Mouse (Mus musculus): Measurements from ENCODE around the gene Fpr1. TPM values are rescaled to one million over a fixed set of nuclear protein-coding genes. Genes with fewer than 3 reads are reported as not detected.

Gene Fpr1
- polyA plus RNA-seq, 1 experiment = not detected

DNA sequence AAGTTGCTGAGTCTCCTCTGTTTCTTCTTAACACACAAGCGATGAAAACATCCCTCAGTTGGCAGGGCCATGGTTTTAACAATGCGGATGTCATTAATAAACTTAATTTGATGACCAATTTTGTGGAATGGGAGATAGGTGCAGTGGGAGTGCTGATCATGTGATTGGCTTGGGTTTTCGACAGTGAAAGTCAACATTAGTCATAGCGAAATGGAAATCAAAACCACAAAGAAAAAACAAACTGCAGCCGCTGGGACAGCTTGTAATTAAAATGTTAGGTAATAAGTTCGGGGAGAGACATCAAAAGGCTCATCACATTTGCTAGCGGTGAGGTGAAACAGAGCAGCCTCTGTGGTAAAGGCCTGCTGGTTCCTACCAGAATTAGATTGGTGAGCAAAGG, 42.9 kb downstream of the Fpr1 start:
- Histone ChIP-seq H3K27me3 (ENCODE audit: control insufficient read depth) (no peaks in the 10 kb centered on the region), H3K4me1 (ENCODE audit: control insufficient read depth) (peaks cover 18% of the 10 kb centered on the region), H3K9me3 (ENCODE audit: control insufficient read depth, low read length) (no peaks in the 10 kb centered on the region), H3K4me3 (replicated peaks) (no peak overlapping the region), H3K36me3 (ENCODE audit: control insufficient read depth) (no peaks in the 10 kb centered on the region; the same call in 1 of the 2 replicates)
- no peak for TF ChIP-seq TAL1 (IDR thresholded peaks at IDR 0.05; ENCODE audit: low read length)
- no peak for TF ChIP-seq GATA1 (IDR thresholded peaks at IDR 0.05; ENCODE audit: low read length)

DNA sequence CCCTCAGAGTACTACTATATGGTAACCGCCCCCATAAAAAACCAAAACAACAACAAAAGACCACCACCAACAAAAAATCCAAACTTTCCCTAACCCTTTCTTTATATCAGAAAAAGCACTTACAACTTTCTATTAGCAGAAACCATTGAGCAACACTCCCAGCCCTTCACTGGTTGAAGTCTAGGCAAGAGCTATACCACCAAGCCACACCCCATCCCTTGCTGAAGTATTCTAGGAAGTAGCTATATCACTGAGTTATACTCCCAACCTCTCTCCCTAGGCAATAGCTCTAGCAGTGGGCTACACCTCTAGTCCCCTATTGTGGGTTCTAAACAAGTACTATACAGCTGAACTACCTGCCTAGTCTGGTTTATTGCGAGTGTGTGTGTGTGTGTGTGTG, 44.5 kb downstream of the Fpr1 start:
- TF ChIP-seq GATA1 (IDR thresholded peaks at IDR 0.05; ENCODE audit: low read length) = no peak
- TF ChIP-seq TAL1 (IDR thresholded peaks at IDR 0.05; ENCODE audit: low read length) = no peak
- peaks cover 18% of the 10 kb centered on the region for H3K4me1 ChIP-seq (ENCODE audit: control insufficient read depth)
- no peak overlapping the region for H3K4me3 ChIP-seq (replicated peaks)
- no peaks in the 10 kb centered on the region for H3K27me3 ChIP-seq (ENCODE audit: control insufficient read depth)
- H3K36me3 ChIP-seq (ENCODE audit: control insufficient read depth) = no peaks in the 10 kb centered on the region; the same call in 1 of the 2 replicates
- H3K9me3 ChIP-seq (ENCODE audit: control insufficient read depth, low read length) = no peaks in the 10 kb centered on the region

DNA sequence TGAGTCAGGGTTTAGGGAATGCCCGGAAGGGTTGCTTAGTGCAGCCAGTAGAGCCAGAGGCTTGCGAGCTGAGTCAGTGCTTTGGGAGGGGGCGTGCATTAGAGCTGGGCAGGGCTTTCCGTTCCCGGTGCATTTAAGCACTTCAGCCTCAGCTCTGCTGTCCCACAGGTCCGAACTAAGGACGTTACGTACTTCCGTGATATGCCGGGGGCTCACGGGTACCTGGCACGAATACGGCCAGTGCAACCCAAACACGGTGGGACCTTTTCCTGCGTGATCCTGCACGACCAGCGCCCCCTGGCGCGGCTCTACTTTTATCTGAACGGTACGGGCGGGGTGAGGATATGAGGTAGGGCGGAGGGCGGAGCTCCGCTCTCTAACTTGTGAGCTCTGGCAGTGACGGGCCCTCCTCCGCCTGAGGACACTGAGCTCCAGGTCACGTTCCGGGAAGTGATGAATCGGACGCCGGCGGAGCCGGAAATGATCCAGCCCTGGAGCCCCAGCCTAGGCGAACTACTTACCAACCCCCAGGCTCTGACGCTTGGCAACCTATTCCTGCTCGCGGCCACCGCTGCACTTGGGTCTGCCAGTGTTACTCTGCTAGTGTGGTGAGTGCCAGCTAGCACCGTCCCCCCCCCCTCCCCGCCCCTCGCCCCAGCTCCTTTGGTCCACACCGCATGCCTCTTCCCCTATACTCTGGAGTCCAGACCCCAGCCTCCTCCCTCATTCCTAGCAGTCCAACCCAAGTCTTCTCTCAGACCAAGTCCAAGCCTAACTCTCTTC, 45.6 kb downstream of the Fpr1 start:
- Histone ChIP-seq H3K27me3 (ENCODE audit: control insufficient read depth) (no peaks in the 10 kb centered on the region), H3K36me3 (ENCODE audit: control insufficient read depth) (no peaks in the 10 kb centered on the region; the same call in 1 of the 2 replicates), H3K4me3 (replicated peaks) (peak overlapping the region; percentile 69), H3K9me3 (ENCODE audit: control insufficient read depth, low read length) (no peaks in the 10 kb centered on the region), H3K4me1 (ENCODE audit: control insufficient read depth) (peaks cover 18% of the 10 kb centered on the region)
- TF ChIP-seq GATA1 (IDR thresholded peaks at IDR 0.05; ENCODE audit: low read length) = no peak
- no peak for TF ChIP-seq TAL1 (IDR thresholded peaks at IDR 0.05; ENCODE audit: low read length)

DNA sequence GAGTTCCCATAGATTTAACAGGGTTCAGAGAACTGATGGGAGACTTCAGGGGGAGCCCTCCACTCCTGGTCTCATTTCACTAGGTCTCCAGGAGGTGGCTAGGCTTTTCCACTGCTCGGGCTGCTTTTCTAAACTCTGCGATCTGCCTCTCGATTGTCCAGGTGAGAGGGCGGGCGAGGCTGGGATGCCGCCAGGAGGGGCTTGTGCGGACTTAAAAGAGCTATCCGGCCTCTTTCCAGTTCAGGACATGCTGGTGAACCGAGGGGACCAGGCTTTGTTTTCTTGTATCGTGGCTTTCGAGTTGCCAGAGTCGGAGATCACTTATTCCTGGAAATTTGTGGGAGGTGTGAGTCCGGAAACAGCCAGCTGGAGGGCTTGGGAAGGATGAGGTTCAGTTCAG, 46.3 kb downstream of the Fpr1 start:
- TF ChIP-seq GATA1 (IDR thresholded peaks at IDR 0.05; ENCODE audit: low read length) (no peak), TAL1 (IDR thresholded peaks at IDR 0.05; ENCODE audit: low read length) (no peak)
- peak overlapping the region; percentile 69 for H3K4me3 ChIP-seq (replicated peaks)
- H3K9me3 ChIP-seq (ENCODE audit: control insufficient read depth, low read length) = no peaks in the 10 kb centered on the region

DNA sequence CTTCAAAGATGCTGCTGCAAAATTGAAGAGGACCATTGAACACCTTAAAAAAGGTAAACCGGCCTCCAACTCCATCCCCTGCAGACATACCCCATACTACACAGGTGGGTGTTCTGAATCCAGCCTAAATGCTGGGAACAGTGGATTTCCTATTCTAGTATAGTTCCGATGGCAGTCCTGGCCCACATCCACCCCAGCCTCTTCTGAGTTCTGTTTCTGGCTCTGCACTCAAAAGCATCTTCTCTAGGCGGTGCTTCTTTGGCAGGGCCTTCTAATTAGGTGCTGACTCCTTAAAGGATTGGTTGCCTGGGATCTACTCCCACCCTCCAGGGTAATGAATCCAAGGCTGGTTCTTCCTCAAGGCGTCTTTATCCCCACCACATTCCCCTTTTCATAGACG, 47.6 kb downstream of the Fpr1 start:
- H3K36me3 ChIP-seq (ENCODE audit: control insufficient read depth) = no peaks in the 10 kb centered on the region; the same call in 1 of the 2 replicates
- H3K4me1 ChIP-seq (ENCODE audit: control insufficient read depth) = peaks cover 18% of the 10 kb centered on the region
- TF ChIP-seq GATA1 (IDR thresholded peaks at IDR 0.05; ENCODE audit: low read length) (no peak), TAL1 (IDR thresholded peaks at IDR 0.05; ENCODE audit: low read length) (no peak)

More for the DNA sequence above, 46.3 kb downstream of the Fpr1 start:
- Histone ChIP-seq H3K36me3 (ENCODE audit: control insufficient read depth) (no peaks in the 10 kb centered on the region; the same call in 1 of the 2 replicates), H3K27me3 (ENCODE audit: control insufficient read depth) (no peaks in the 10 kb centered on the region), H3K4me1 (ENCODE audit: control insufficient read depth) (peaks cover 18% of the 10 kb centered on the region)

DNA sequence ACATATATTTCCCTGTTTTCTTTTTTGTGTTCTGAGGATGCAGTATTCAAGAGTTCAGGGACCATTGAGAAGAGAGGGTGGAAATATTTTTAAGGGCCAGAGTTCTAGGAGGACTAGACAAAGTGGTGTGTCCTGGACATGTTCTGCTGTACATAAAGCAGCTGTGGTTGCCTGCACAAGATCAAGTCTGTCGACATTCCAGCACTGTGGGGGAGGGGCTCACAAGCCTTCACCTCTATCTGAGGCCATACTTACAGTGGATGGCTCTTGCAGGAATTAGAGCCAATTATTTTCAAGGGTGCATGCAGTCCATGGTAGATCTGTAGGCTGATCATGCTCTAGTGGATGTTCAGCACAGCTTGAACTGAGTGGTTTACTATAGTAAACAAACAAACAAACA, 48.8 kb downstream of the Fpr1 start:
- H3K4me3 ChIP-seq (replicated peaks) = no peak overlapping the region
- H3K9me3 ChIP-seq (ENCODE audit: control insufficient read depth, low read length) = no peaks in the 10 kb centered on the region
- peaks cover 18% of the 10 kb centered on the region for H3K4me1 ChIP-seq (ENCODE audit: control insufficient read depth)
- no peaks in the 10 kb centered on the region; the same call in 1 of the 2 replicates for H3K36me3 ChIP-seq (ENCODE audit: control insufficient read depth)
- TF ChIP-seq TAL1 (IDR thresholded peaks at IDR 0.05; ENCODE audit: low read length) (no peak), GATA1 (IDR thresholded peaks at IDR 0.05; ENCODE audit: low read length) (no peak)
- no peaks in the 10 kb centered on the region for H3K27me3 ChIP-seq (ENCODE audit: control insufficient read depth)

More for the DNA sequence above, 47.6 kb downstream of the Fpr1 start:
- no peaks in the 10 kb centered on the region for H3K9me3 ChIP-seq (ENCODE audit: control insufficient read depth, low read length)
- no peak overlapping the region for H3K4me3 ChIP-seq (replicated peaks)
- H3K27me3 ChIP-seq (ENCODE audit: control insufficient read depth) = no peaks in the 10 kb centered on the region

DNA sequence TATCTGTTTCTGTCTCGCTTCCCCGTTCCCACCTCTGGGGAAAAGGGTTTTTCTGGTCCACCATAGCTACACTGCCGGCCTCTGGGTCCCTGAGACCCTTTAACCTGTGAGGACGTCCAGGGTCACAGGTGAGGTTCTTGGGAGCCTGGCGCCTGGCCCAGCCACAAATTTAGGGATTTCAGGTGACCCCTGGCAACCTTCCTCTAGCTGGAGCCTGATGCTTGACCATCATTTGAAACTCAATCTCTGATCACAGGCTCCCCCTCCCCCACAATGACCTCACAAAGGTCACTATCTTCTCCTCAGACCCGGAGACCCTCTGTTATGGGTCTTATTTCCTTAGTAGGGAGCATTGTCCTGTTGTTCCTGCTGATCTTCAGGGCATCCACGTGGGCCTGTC, 53.0 kb downstream of the Fpr1 start:
- TF ChIP-seq TAL1 (IDR thresholded peaks at IDR 0.05; ENCODE audit: low read length) = no peak
- no peak for TF ChIP-seq GATA1 (IDR thresholded peaks at IDR 0.05; ENCODE audit: low read length)
- peaks cover 37% of the 10 kb centered on the region for H3K27me3 ChIP-seq (ENCODE audit: control insufficient read depth)
- H3K4me1 ChIP-seq (ENCODE audit: control insufficient read depth) = peaks cover 2% of the 10 kb centered on the region; the same call in 1 of the 2 replicates
- H3K9me3 ChIP-seq (ENCODE audit: control insufficient read depth, low read length) = no peaks in the 10 kb centered on the region
- no peaks in the 10 kb centered on the region for H3K36me3 ChIP-seq (ENCODE audit: control insufficient read depth)
- no peak overlapping the region for H3K4me3 ChIP-seq (replicated peaks)

DNA sequence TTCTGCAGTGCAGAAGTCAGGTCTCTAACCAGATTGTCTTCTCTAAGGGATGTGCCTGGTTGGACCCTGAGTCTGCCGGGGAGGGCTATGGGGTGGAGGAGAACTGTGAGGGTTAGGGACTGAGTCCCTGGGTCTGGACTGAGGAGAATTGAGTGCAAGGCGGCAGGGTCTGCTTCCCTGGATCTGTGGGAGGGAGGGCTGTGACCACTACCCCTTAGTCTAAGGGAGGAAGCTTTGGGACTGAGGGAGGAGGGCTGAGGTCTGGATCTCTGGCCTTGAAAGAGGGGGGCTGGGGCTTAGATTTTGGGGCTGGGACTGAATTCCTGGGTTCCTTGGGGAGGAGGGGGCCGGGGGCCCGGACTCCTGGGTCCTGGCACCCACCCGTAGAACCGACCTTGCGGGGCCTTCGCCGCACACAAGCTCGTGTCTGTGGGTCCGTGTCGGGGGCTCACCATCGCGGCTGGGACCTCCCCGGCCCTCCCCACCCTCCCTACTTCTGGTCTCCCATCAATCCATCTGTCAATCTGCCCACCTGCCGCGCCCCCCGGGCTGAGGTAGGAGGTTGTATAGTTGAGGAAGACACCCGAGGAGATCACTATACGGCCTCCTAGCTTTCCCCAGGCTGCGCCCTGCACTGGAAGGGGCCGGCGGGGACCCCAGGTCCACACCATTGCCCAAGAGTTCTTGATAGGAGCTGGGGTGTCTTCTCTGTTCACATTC, 53.8 kb downstream of the Fpr1 start:
- TF ChIP-seq GATA1 (IDR thresholded peaks at IDR 0.05; ENCODE audit: low read length) (no peak), TAL1 (IDR thresholded peaks at IDR 0.05; ENCODE audit: low read length) (no peak)

More for the DNA sequence above, 53.8 kb downstream of the Fpr1 start:
- Histone ChIP-seq H3K36me3 (ENCODE audit: control insufficient read depth) (no peaks in the 10 kb centered on the region), H3K9me3 (ENCODE audit: control insufficient read depth, low read length) (no peaks in the 10 kb centered on the region), H3K4me3 (replicated peaks) (no peak overlapping the region), H3K27me3 (ENCODE audit: control insufficient read depth) (peaks cover 42% of the 10 kb centered on the region), H3K4me1 (ENCODE audit: control insufficient read depth) (peaks cover 2% of the 10 kb centered on the region; the same call in 1 of the 2 replicates)
